Mouse (Mus musculus): ENCODE results near the gene Oit3. TPM values are rescaled to one million over a fixed set of nuclear protein-coding genes. Genes with fewer than 3 reads are reported as not detected.

Oit3 gene
- polyA plus RNA-seq (2016; fragmentation: Nextera tagmentation; extraction: Ambion mirVana), result 0.59 and 0.68 TPM in 2 replicates

- H3K27me3 ChIP-seq, result no peaks in the 10 kb centered on the region
- H3K4me3 ChIP-seq, result no peak within 1 kb of the TSS
Observed at GRCm38 (mm10) chr10:59441735-59442134, at the start of gene Oit3. Gene Oit3, minus strand, starts transcription at chr10:59441778.

DNA sequence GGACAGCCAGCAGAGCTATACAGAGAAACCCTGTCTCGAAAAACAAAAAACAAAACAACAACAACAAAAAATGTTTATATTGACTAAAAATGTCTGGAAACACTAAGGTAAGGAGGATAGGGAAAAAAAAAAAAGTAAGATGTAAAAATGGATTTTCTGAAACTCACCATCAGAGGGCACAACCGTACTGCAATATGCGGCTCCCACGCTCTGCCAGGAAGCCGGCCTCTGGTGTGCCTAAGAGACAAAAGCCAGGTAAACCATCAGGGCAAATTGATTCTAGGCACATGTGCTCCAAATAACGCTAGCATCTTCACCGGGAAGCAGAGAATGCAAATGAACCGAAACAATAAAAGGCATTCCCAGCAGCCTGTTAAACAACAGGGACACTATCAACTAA lies 49.3 kb upstream of the Oit3 start:
- ATAC-seq (ENCODE audit: low FRiP score), result no peak
- Histone ChIP-seq H3K4me1 (no peaks in the 10 kb centered on the region), H3K4me3 (no peak overlapping the region), H3K9ac (no peak overlapping the region), H3K9me3 (replicated peaks) (peaks cover 8% of the 10 kb centered on the region), H3K36me3 (peaks cover 4% of the 10 kb centered on the region; the same call in 1 of the 2 replicates), H3K27me3 (no peaks in the 10 kb centered on the region), H3K27ac (no peak overlapping the region), H3K4me2 (replicated peaks) (no peak overlapping the region)
- WGBS, result 82% methylated on average over 8 of the region's 8 CpGs

More at GRCm38 (mm10) chr10:59441735-59442134, at the start of gene Oit3:
- WGBS, result 81% methylated on average over 11 of the region's 11 CpGs
- H3K27ac ChIP-seq, result no peak within 1 kb of the TSS
- H3K4me2 ChIP-seq (replicated peaks), result no peak within 1 kb of the TSS
- no peaks in the 10 kb centered on the region for H3K9me3 ChIP-seq (replicated peaks)
- H3K4me1 ChIP-seq, result peaks cover 14% of the 10 kb centered on the region
- H3K9ac ChIP-seq, result no peak within 1 kb of the TSS
- ATAC-seq (ENCODE audit: low FRiP score), result no peak
- no peaks in the 10 kb centered on the region for H3K36me3 ChIP-seq

DNA sequence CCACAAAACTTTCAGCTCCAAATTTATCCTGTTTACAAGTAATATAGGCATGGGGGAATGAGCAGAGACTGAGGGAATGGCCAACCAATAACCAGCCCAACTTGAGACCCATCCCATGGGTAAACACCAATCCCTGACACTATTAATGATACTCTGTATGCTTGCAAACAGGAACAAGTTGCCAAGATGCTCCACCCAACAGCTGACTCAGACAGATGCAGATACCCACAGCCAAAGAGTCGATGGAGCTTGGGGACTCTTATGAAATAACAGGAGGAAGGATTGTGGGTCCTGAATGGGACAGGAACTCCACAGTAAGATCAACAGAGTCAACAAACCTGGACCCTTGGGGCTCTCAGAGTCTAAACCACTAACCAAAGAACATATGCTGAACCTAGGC lies 47.8 kb upstream of the Oit3 start:
- H3K4me1 ChIP-seq, result no peaks in the 10 kb centered on the region
- H3K27ac ChIP-seq, result no peak overlapping the region
- ATAC-seq (ENCODE audit: low FRiP score), result no peak
- H3K9me3 ChIP-seq (replicated peaks), result peaks cover 8% of the 10 kb centered on the region
- H3K9ac ChIP-seq, result no peak overlapping the region
- H3K4me3 ChIP-seq, result no peak overlapping the region
- H3K27me3 ChIP-seq, result no peaks in the 10 kb centered on the region
- 84% methylated on average over 1 of the region's 1 CpGs for WGBS
- peaks cover 4% of the 10 kb centered on the region; the same call in 1 of the 2 replicates for H3K36me3 ChIP-seq
- H3K4me2 ChIP-seq (replicated peaks), result no peak overlapping the region

GRCm38 (mm10) chr10:59487351-59487750 lies 45.8 kb upstream of the Oit3 start:
- peaks cover 4% of the 10 kb centered on the region; the same call in 1 of the 2 replicates for H3K36me3 ChIP-seq
- no peak for ATAC-seq (ENCODE audit: low FRiP score)
- H3K27me3 ChIP-seq, result no peaks in the 10 kb centered on the region
- H3K4me2 ChIP-seq (replicated peaks), result no peak overlapping the region
- H3K27ac ChIP-seq, result no peak overlapping the region
- H3K9me3 ChIP-seq (replicated peaks), result peaks cover 8% of the 10 kb centered on the region
- 89% methylated on average over 2 of the region's 2 CpGs for WGBS
- H3K4me1 ChIP-seq, result no peaks in the 10 kb centered on the region
- no peak overlapping the region for H3K9ac ChIP-seq
- H3K4me3 ChIP-seq, result no peak overlapping the region

DNA sequence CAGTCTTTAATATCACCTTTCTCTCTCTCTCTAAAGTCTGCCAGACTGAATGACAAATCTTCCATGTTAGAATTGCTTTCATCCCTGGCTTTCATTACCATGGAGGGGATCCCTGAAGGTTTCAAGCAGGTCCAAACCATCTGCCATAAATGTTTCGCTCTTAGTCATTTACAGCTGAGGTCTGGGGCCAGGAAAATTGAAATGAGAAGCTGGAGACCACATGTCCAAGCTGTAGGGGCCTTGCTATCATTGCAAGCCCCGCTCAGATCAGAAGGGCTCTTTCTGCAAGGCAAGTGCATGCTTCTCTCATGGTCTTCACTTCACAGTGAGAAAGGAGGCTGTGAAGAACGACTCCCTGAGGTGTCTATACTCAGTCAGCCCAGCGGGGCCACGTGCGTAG lies 42.7 kb upstream of the Oit3 start:
- no peaks in the 10 kb centered on the region for H3K9me3 ChIP-seq (replicated peaks)
- no peak overlapping the region; the same call in 1 of the 2 replicates for H3K27ac ChIP-seq
- no peak overlapping the region for H3K9ac ChIP-seq
- 75% methylated on average over 6 of the region's 6 CpGs for WGBS
- H3K36me3 ChIP-seq, result peaks cover 4% of the 10 kb centered on the region; the same call in 1 of the 2 replicates
- no peaks in the 10 kb centered on the region for H3K27me3 ChIP-seq
- H3K4me1 ChIP-seq, result no peaks in the 10 kb centered on the region
- ATAC-seq (ENCODE audit: low FRiP score), result no peak
- H3K4me2 ChIP-seq (replicated peaks), result no peak overlapping the region
- H3K4me3 ChIP-seq, result no peak overlapping the region

GRCm38 (mm10) chr10:59481381-59481780 lies 39.8 kb upstream of the Oit3 start:
- Histone ChIP-seq H3K4me3 (no peak overlapping the region), H3K27ac (no peak overlapping the region), H3K9me3 (replicated peaks) (0 out of 2 replicates have a peak, but pooled peaks cover 5% of the 10 kb centered on the region), H3K9ac (no peak overlapping the region), H3K4me1 (no peaks in the 10 kb centered on the region), H3K36me3 (no peaks in the 10 kb centered on the region), H3K4me2 (replicated peaks) (no peak overlapping the region), H3K27me3 (no peaks in the 10 kb centered on the region)
- WGBS, result 93% methylated on average over 5 of the region's 5 CpGs
- no peak for ATAC-seq (ENCODE audit: low FRiP score)

DNA sequence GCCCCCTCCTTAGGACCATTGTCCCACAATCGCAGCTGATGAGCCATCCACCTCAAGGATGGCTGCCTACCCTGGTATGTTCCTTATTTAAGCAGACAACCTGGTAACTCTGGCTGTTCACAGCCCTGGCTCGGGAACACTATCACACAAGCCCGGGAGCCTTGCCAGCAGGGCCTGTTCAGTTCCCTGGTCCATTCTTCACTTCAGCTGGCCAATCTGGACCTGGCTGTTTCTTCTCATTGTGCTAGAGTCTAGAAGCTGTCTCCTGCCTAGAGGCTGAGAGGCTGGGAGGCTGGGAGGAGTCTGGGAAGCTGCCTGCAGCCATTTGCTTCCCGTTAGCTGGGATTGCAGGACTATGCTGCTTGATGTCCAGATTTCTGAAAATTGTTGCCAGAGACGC lies 28.9 kb upstream of the Oit3 start:
- Histone ChIP-seq H3K4me3 (no peak overlapping the region), H3K4me1 (no peaks in the 10 kb centered on the region), H3K9me3 (replicated peaks) (no peaks in the 10 kb centered on the region), H3K36me3 (no peaks in the 10 kb centered on the region), H3K27ac (no peak overlapping the region), H3K9ac (no peak overlapping the region), H3K27me3 (no peaks in the 10 kb centered on the region), H3K4me2 (replicated peaks) (no peak overlapping the region)
- 81% methylated on average over 5 of the region's 5 CpGs for WGBS
- ATAC-seq (ENCODE audit: low FRiP score), result no peak

GRCm38 (mm10) chr10:59467297-59467696 lies 25.7 kb upstream of the Oit3 start:
- no peak overlapping the region for H3K9ac ChIP-seq
- no peaks in the 10 kb centered on the region for H3K9me3 ChIP-seq (replicated peaks)
- H3K27ac ChIP-seq, result no peak overlapping the region
- H3K27me3 ChIP-seq, result no peaks in the 10 kb centered on the region
- no peaks in the 10 kb centered on the region for H3K36me3 ChIP-seq
- 0 out of 2 replicates have a peak, but pooled peaks cover under 1% of the 10 kb centered on the region for H3K4me1 ChIP-seq
- H3K4me3 ChIP-seq, result no peak overlapping the region
- ATAC-seq (ENCODE audit: low FRiP score), result no peak
- no peak overlapping the region for H3K4me2 ChIP-seq (replicated peaks)
- 83% methylated on average over 12 of the region's 12 CpGs for WGBS

DNA sequence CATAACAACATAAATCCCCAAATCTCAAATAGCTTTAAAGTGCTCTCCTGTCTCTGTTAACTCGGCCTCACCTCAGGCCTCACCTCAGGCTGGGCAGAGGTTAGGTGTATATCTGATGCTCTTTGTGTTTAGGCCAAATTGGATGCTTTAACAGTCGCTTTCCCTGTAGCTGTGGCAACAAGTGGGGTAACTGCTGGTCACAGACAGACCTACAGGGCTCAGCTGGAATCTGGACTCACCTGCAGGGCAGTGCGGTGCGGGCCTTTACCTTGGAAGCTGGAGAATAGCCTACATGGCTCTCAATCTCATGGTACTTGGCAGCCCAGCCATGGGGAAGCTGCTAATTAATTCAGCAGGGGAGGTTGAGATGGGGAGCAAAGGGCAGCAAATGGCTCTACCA lies 25.0 kb upstream of the Oit3 start:
- no peak for ATAC-seq (ENCODE audit: low FRiP score)
- H3K27ac ChIP-seq, result no peak overlapping the region
- no peak overlapping the region for H3K4me3 ChIP-seq
- no peaks in the 10 kb centered on the region for H3K27me3 ChIP-seq
- WGBS, result 80% methylated on average over 4 of the region's 4 CpGs
- no peak overlapping the region for H3K4me2 ChIP-seq (replicated peaks)
- no peaks in the 10 kb centered on the region for H3K9me3 ChIP-seq (replicated peaks)
- H3K4me1 ChIP-seq, result 0 out of 2 replicates have a peak, but pooled peaks cover 4% of the 10 kb centered on the region
- no peaks in the 10 kb centered on the region for H3K36me3 ChIP-seq
- no peak overlapping the region for H3K9ac ChIP-seq

DNA sequence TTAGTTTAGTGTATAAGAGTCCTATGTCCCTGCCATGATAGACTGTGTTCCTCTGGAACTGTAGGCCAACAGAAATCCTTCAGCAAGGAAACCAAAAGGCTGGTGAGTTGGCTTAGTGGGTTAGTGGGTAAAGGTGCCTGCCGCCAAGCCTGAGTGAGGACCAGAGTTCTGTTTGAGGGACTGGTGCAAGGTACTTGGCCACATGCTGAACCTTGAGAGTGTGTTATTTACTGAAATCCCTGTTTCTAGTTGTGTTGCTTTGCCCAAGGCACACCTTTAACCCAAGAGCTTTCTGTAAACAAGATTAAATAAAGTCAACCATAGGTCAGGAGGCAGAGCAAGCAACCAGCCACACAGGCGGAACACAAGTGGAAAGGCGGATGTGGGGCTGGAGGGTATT lies 24.0 kb upstream of the Oit3 start:
- Histone ChIP-seq H3K36me3 (no peaks in the 10 kb centered on the region), H3K4me2 (replicated peaks) (no peak overlapping the region), H3K27ac (no peak overlapping the region), H3K9ac (no peak overlapping the region), H3K9me3 (replicated peaks) (no peaks in the 10 kb centered on the region), H3K4me3 (no peak overlapping the region), H3K27me3 (no peaks in the 10 kb centered on the region), H3K4me1 (0 out of 2 replicates have a peak, but pooled peaks cover 4% of the 10 kb centered on the region)
- no peak for ATAC-seq (ENCODE audit: low FRiP score)
- 86% methylated on average over 3 of the region's 3 CpGs for WGBS

GRCm38 (mm10) chr10:59462307-59462706 lies 20.7 kb upstream of the Oit3 start:
- H3K4me2 ChIP-seq (replicated peaks), result no peak overlapping the region
- no peaks in the 10 kb centered on the region for H3K27me3 ChIP-seq
- no peak overlapping the region for H3K4me3 ChIP-seq
- ATAC-seq (ENCODE audit: low FRiP score), result no peak
- 83% methylated on average over 6 of the region's 6 CpGs for WGBS
- H3K4me1 ChIP-seq, result peaks cover 7% of the 10 kb centered on the region; the same call in 1 of the 2 replicates
- H3K9ac ChIP-seq, result no peak overlapping the region
- H3K9me3 ChIP-seq (replicated peaks), result no peaks in the 10 kb centered on the region
- H3K27ac ChIP-seq, result no peak overlapping the region
- H3K36me3 ChIP-seq, result no peaks in the 10 kb centered on the region

- Histone ChIP-seq H3K27ac (no peak overlapping the region), H3K4me2 (replicated peaks) (no peak overlapping the region), H3K4me1 (peaks cover 7% of the 10 kb centered on the region; the same call in 1 of the 2 replicates), H3K9ac (no peak overlapping the region), H3K4me3 (no peak overlapping the region), H3K9me3 (replicated peaks) (no peaks in the 10 kb centered on the region), H3K36me3 (no peaks in the 10 kb centered on the region), H3K27me3 (no peaks in the 10 kb centered on the region)
- ATAC-seq (ENCODE audit: low FRiP score), result no peak
- 80% methylated on average over 12 of the region's 12 CpGs for WGBS
Observed at GRCm38 (mm10) chr10:59459767-59460166, 18.2 kb upstream of the Oit3 start.

DNA sequence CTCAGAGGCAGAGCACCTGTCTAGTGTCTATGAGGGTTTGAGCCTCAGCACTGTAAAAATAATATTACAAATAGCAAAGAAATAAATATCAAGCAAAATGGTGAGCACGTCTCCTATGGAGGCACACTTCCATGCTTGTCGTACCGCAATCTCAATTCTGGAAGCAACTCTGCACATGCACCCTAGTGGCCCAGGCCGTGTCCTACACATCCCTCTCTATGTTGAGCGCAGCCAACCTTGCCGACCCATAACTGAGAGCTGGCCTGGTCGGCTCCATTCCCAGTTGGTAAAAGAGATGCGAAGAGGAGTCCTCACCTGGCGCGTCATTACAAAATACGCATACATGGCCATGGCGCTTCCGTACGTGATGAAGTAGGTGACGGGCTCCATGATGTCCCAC lies 13.1 kb upstream of the Oit3 start:
- Histone ChIP-seq H3K4me2 (replicated peaks) (no peak overlapping the region), H3K9ac (no peak overlapping the region), H3K27ac (no peak overlapping the region), H3K36me3 (no peaks in the 10 kb centered on the region), H3K27me3 (no peaks in the 10 kb centered on the region), H3K9me3 (replicated peaks) (no peaks in the 10 kb centered on the region), H3K4me1 (peaks cover under 1% of the 10 kb centered on the region; the same call in 1 of the 2 replicates), H3K4me3 (no peak overlapping the region)
- 96% methylated on average over 15 of the region's 15 CpGs for WGBS
- ATAC-seq (ENCODE audit: low FRiP score), result no peak
